In genomic region chr9:72985250-72986220, GRCm38 (mm10) we compare ENCODE assay signal across 8 mouse cellular contexts. TPM values are rescaled to one million over a fixed set of nuclear protein-coding genes. Genes with fewer than 3 reads are reported as not detected.
DNase-seq lines count a peak whose midpoint lies in the region; ATAC-seq and TF ChIP-seq lines count a peak whose summit lies in the region.

Gene Ccpg1os, minus strand, starts transcription at chr9:72985382.
Gene Ccpg1, plus strand, starts transcription at chr9:72985429.

- H3K4me3 ChIP-seq in embryonic facial prominence, embryonic 14.5 days (ENCODE audit: low read depth, low read length), result peak within 1 kb of the TSS; percentile 88
- peak within 1 kb of the TSS; percentile 69 for H3K4me3 ChIP-seq in heart, adult 2 months
- peak within 1 kb of the TSS; percentile 75 for H3K4me3 ChIP-seq in limb, embryonic 13.5 days
- peak within 1 kb of the TSS; percentile 78 for H3K4me3 ChIP-seq in midbrain, embryonic 16.5 days (ENCODE audit: low read depth, low read length)

- H3K79me2 ChIP-seq in heart, adult 2 months (replicated peaks; ENCODE audit: control insufficient read depth, insufficient read depth, low read length), result no peaks in the 10 kb centered on the region

- ATAC-seq in embryonic facial prominence, embryonic 14.5 days (ENCODE audit: low read depth), result peak; percentile 99
- peak; percentile 100 for ATAC-seq in limb, embryonic 13.5 days (ENCODE audit: low FRiP score, low read depth)
- ATAC-seq in midbrain, embryonic 16.5 days, result peak; percentile 100

- H3K27ac ChIP-seq in embryonic facial prominence, embryonic 14.5 days (replicated peaks; ENCODE audit: low read depth, low read length), result peak within 1 kb of the TSS; percentile 74
- H3K27ac ChIP-seq in heart, adult 2 months, result peak within 1 kb of the TSS; percentile 95
- no peak within 1 kb of the TSS for H3K27ac ChIP-seq in limb, embryonic 13.5 days
- H3K27ac ChIP-seq in midbrain, embryonic 16.5 days (ENCODE audit: low read length), result peak within 1 kb of the TSS; percentile 87

- peak within 1 kb of the TSS; percentile 73 for H3K4me2 ChIP-seq in embryonic facial prominence, embryonic 14.5 days (ENCODE audit: low read depth, low read length)
- peak within 1 kb of the TSS; percentile 87 for H3K4me2 ChIP-seq in limb, embryonic 13.5 days (replicated peaks)
- H3K4me2 ChIP-seq in midbrain, embryonic 16.5 days (ENCODE audit: low read length), result peak within 1 kb of the TSS; percentile 68

- no peaks in the 10 kb centered on the region for H3K9me3 ChIP-seq in embryonic facial prominence, embryonic 14.5 days (ENCODE audit: control insufficient read depth, low read length)
- H3K9me3 ChIP-seq in limb, embryonic 13.5 days, result no peaks in the 10 kb centered on the region
- no peaks in the 10 kb centered on the region for H3K9me3 ChIP-seq in midbrain, embryonic 16.5 days (replicated peaks; ENCODE audit: control insufficient read depth, low read length, poor library complexity, severe bottlenecking)

- peak within 1 kb of the TSS; percentile 74 for H3K9ac ChIP-seq in embryonic facial prominence, embryonic 14.5 days (ENCODE audit: low read depth, low read length)
- peak within 1 kb of the TSS; percentile 83 for H3K9ac ChIP-seq in heart, adult 2 months (ENCODE audit: low read depth, low read length)
- H3K9ac ChIP-seq in limb, embryonic 13.5 days, result peak within 1 kb of the TSS; percentile 75
- peak within 1 kb of the TSS; percentile 86 for H3K9ac ChIP-seq in midbrain, embryonic 16.5 days (ENCODE audit: low read depth, low read length)

- peaks cover 3% of the 10 kb centered on the region; the same call in 1 of the 2 replicates for H3K27me3 ChIP-seq in embryonic facial prominence, embryonic 14.5 days (replicated peaks; ENCODE audit: control insufficient read depth, insufficient read depth, low read length)
- no peaks in the 10 kb centered on the region for H3K27me3 ChIP-seq in heart, adult 2 months (ENCODE audit: control insufficient read depth, insufficient read depth, low read length)
- peaks cover 14% of the 10 kb centered on the region for H3K27me3 ChIP-seq in limb, embryonic 13.5 days
- H3K27me3 ChIP-seq in midbrain, embryonic 16.5 days (ENCODE audit: control insufficient read depth, insufficient read depth, low read depth, low read length), result no peaks in the 10 kb centered on the region

- intact Hi-C loops in heart, adult 2 months (cut with DNase I), result loop anchor here (2.0 to 5.0 kb wide), 3 partner anchors 15 to 127 kb away; partner anchors contain the start of gene Rsl24d1

- under 1% methylated on average over 76 of the region's 88 CpGs for WGBS in embryonic facial prominence, embryonic 14.5 days
- WGBS in heart, adult 2 months, result under 1% methylated on average over 88 of the region's 88 CpGs
- WGBS in limb, embryonic 13.5 days, result under 1% methylated on average over 88 of the region's 88 CpGs
- under 1% methylated on average over 88 of the region's 88 CpGs for WGBS in midbrain, embryonic 16.5 days

- H3K4me1 ChIP-seq in embryonic facial prominence, embryonic 14.5 days (ENCODE audit: control insufficient read depth, insufficient read depth, low read length), result no peaks in the 10 kb centered on the region
- peaks cover 1% of the 10 kb centered on the region; the same call in 1 of the 2 replicates for H3K4me1 ChIP-seq in heart, adult 2 months (ENCODE audit: control insufficient read depth, insufficient read depth, low read length)
- H3K4me1 ChIP-seq in limb, embryonic 13.5 days, result peaks cover 12% of the 10 kb centered on the region
- H3K4me1 ChIP-seq in midbrain, embryonic 16.5 days (ENCODE audit: control insufficient read depth, insufficient read depth, low read length), result peaks cover 17% of the 10 kb centered on the region

- TF ChIP-seq EP300 in heart, adult 2 months (IDR thresholded peaks at IDR 0.05; ENCODE audit: insufficient read depth, low read depth, low read length), result peak; percentile 7; the same call in 1 of the 2 replicates

- TF ChIP-seq POLR2A in heart, adult 2 months (IDR thresholded peaks at IDR 0.05; ENCODE audit: insufficient read depth, low read depth, low read length), result peak; percentile 62

- TF ChIP-seq CTCF in heart, adult 2 months (IDR thresholded peaks at IDR 0.05), result peak; percentile 46

- peak; percentile 97 for DNase-seq in 3T3-L1 (ENCODE audit: low read depth, low spot score)
- DNase-seq in adrenal gland, postnatal 4 days (ENCODE audit: low spot score in 2 of 2), result peak; percentile 84 to 90
- peak; percentile 99 for DNase-seq in embryonic facial prominence, embryonic 14.5 days (ENCODE audit: low spot score)
- DNase-seq in heart, adult 2 months, result peak; percentile 94 to 98
- DNase-seq in kidney, adult 8-10 months, result peak; percentile 98
- peak; percentile 88 to 96 for DNase-seq in spleen, postnatal 10 days (ENCODE audit: low spot score in 2 of 2)

- H3K36me3 ChIP-seq in embryonic facial prominence, embryonic 14.5 days (ENCODE audit: control insufficient read depth, insufficient read depth, low read length), result no peaks in the 10 kb centered on the region
- no peaks in the 10 kb centered on the region for H3K36me3 ChIP-seq in heart, adult 2 months (ENCODE audit: control insufficient read depth, insufficient read depth, low read length)
- H3K36me3 ChIP-seq in limb, embryonic 13.5 days, result no peaks in the 10 kb centered on the region
- no peaks in the 10 kb centered on the region for H3K36me3 ChIP-seq in midbrain, embryonic 16.5 days (ENCODE audit: control insufficient read depth, insufficient read depth, low read length)

RNA-seq across cellular contexts. Expression of gene Ccpg1os, which starts in this region (rescaled TPM):
- total RNA-seq in adrenal gland, postnatal 4 days (2021), result 10 to 100 TPM; 14.1 to 15.1 TPM
- polyA plus RNA-seq in embryonic facial prominence, embryonic 14.5 days (2014; fragmentation: Nextera tagmentation; extraction: Ambion mirVana), result 15.0 and 21.2 TPM in 2 replicates
- 1 to 10 TPM; 6.1 to 8.3 TPM for total RNA-seq in heart, adult 2 months (2021)
- polyA plus RNA-seq in heart, adult 2 months (2012; rRNA removed), result 7.5 and 10.1 TPM in 2 replicates
- 10.3 and 10.7 TPM in 2 replicates for polyA plus RNA-seq in limb, embryonic 13.5 days (2015; fragmentation: Nextera tagmentation; extraction: Ambion mirVana)
- 24.2 and 24.9 TPM in 2 replicates for polyA plus RNA-seq in midbrain, embryonic 16.5 days (2015; fragmentation: Nextera tagmentation; extraction: Ambion mirVana)

RNA-seq across cellular contexts. Expression of gene Ccpg1, which starts in this region (rescaled TPM):
- 10 to 100 TPM; 81.5 to 91.7 TPM for total RNA-seq in adrenal gland, postnatal 4 days (2021)
- 33.3 and 38.3 TPM in 2 replicates for polyA plus RNA-seq in embryonic facial prominence, embryonic 14.5 days (2014; fragmentation: Nextera tagmentation; extraction: Ambion mirVana)
- 100 to 1,000 TPM in 1 of 2 experiments, 10 to 100 TPM in 1; 86.5 to 108 TPM for total RNA-seq in heart, adult 2 months (2021)
- 15.5 and 28.3 TPM in 2 replicates for polyA plus RNA-seq in heart, adult 2 months (2012; rRNA removed)
- 22.8 and 23.6 TPM in 2 replicates for polyA plus RNA-seq in limb, embryonic 13.5 days (2015; fragmentation: Nextera tagmentation; extraction: Ambion mirVana)
- 51.8 and 52.3 TPM in 2 replicates for polyA plus RNA-seq in midbrain, embryonic 16.5 days (2015; fragmentation: Nextera tagmentation; extraction: Ambion mirVana)
